Mouse (Mus musculus): ENCODE measurements around the gene Lama2. TPM values are rescaled to one million over a fixed set of nuclear protein-coding genes. Genes with fewer than 3 reads are reported as not detected.

The Lama2 gene
- 1.8 and 1.9 TPM in 2 replicates for polyA plus RNA-seq (2014; fragmentation: Nextera tagmentation; extraction: Ambion mirVana)

GRCm38 (mm10) chr10:27619658-27620057 is at the start of gene Lama2:
Gene Lama2, minus strand, starts transcription at chr10:27619758.
- Histone ChIP-seq H3K4me3 (ENCODE audit: low read depth, low read length) (no peak within 1 kb of the TSS), H3K36me3 (ENCODE audit: control insufficient read depth, insufficient read depth, low read length) (no peaks in the 10 kb centered on the region), H3K9me3 (ENCODE audit: control insufficient read depth, low read length) (no peaks in the 10 kb centered on the region), H3K27me3 (replicated peaks; ENCODE audit: control insufficient read depth, insufficient read depth, low read length) (no peaks in the 10 kb centered on the region), H3K4me1 (replicated peaks; ENCODE audit: control insufficient read depth, insufficient read depth, low read length) (no peaks in the 10 kb centered on the region), H3K4me2 (no peak within 1 kb of the TSS), H3K27ac (ENCODE audit: low read depth, low read length) (no peak within 1 kb of the TSS), H3K9ac (ENCODE audit: low read depth, low read length) (no peak within 1 kb of the TSS)
- ATAC-seq (replicated peaks; ENCODE audit: low FRiP score), result no peak
- no peak for DNase-seq (ENCODE audit: low spot score)
- 88% methylated on average over 3 of the region's 3 CpGs for WGBS

DNA sequence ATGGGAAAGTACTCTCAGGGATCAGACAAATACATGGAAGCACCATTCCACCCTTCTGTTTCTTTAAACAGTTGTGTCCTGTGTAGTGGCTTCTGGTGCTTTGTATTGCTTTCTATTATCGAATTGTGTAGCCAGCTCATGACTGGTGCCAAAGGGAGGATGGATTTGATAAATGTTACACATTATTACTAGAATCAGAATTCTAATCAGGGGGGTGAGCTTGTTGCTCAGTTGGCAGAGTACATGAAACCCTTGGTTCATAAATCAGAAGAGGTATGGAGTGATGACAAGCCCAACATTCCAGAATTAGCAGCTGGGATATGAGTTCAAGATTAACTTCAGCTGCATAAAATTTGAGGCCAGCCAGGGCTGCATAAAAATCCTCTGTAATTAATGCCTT is 44.8 kb upstream of the Lama2 start:
- WGBS, result 77% methylated on average over 1 of the region's 1 CpGs
- ATAC-seq (replicated peaks; ENCODE audit: low FRiP score), result no peak

DNA sequence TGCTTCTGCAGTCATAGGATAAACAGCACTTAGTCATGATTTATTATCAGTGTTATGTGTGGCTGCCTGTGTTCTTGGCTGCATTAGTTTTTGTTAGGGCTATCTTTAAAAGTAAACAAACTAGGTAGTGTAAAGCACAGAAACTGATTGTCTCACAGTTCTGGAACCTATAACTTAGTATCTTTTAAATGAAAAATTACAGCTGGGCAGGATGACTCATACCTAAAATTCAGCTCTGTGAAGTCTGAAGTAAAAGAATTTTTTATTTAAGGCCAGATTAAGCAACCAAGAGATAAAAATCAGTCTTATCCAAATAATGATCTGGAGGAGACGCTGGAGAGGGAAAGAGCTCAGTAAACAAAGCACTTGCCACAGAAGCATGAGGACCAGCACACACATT is 43.8 kb upstream of the Lama2 start:
- Histone ChIP-seq H3K9ac (ENCODE audit: low read depth, low read length) (no peak overlapping the region), H3K36me3 (ENCODE audit: control insufficient read depth, insufficient read depth, low read length) (no peaks in the 10 kb centered on the region), H3K27me3 (replicated peaks; ENCODE audit: control insufficient read depth, insufficient read depth, low read length) (no peaks in the 10 kb centered on the region), H3K27ac (ENCODE audit: low read depth, low read length) (no peak overlapping the region), H3K4me3 (ENCODE audit: low read depth, low read length) (no peak overlapping the region), H3K4me1 (replicated peaks; ENCODE audit: control insufficient read depth, insufficient read depth, low read length) (no peaks in the 10 kb centered on the region), H3K4me2 (no peak overlapping the region), H3K9me3 (ENCODE audit: control insufficient read depth, low read length) (no peaks in the 10 kb centered on the region)
- 42% methylated on average over 1 of the region's 1 CpGs for WGBS
- ATAC-seq (replicated peaks; ENCODE audit: low FRiP score), result no peak
- DNase-seq (ENCODE audit: low spot score), result no peak

More for the DNA sequence above, 44.8 kb upstream of the Lama2 start:
- no peak overlapping the region for H3K27ac ChIP-seq (ENCODE audit: low read depth, low read length)
- no peaks in the 10 kb centered on the region for H3K9me3 ChIP-seq (ENCODE audit: control insufficient read depth, low read length)
- H3K36me3 ChIP-seq (ENCODE audit: control insufficient read depth, insufficient read depth, low read length), result no peaks in the 10 kb centered on the region
- no peaks in the 10 kb centered on the region for H3K4me1 ChIP-seq (replicated peaks; ENCODE audit: control insufficient read depth, insufficient read depth, low read length)
- H3K9ac ChIP-seq (ENCODE audit: low read depth, low read length), result no peak overlapping the region
- no peak overlapping the region for H3K4me3 ChIP-seq (ENCODE audit: low read depth, low read length)
- no peak for DNase-seq (ENCODE audit: low spot score)
- no peaks in the 10 kb centered on the region for H3K27me3 ChIP-seq (replicated peaks; ENCODE audit: control insufficient read depth, insufficient read depth, low read length)
- H3K4me2 ChIP-seq, result no peak overlapping the region

- Histone ChIP-seq H3K27ac (ENCODE audit: low read depth, low read length) (no peak overlapping the region), H3K4me2 (no peak overlapping the region), H3K4me1 (replicated peaks; ENCODE audit: control insufficient read depth, insufficient read depth, low read length) (no peaks in the 10 kb centered on the region), H3K4me3 (ENCODE audit: low read depth, low read length) (no peak overlapping the region), H3K9me3 (ENCODE audit: control insufficient read depth, low read length) (no peaks in the 10 kb centered on the region), H3K27me3 (replicated peaks; ENCODE audit: control insufficient read depth, insufficient read depth, low read length) (no peaks in the 10 kb centered on the region), H3K9ac (ENCODE audit: low read depth, low read length) (no peak overlapping the region), H3K36me3 (ENCODE audit: control insufficient read depth, insufficient read depth, low read length) (no peaks in the 10 kb centered on the region)
- no peak for ATAC-seq (replicated peaks; ENCODE audit: low FRiP score)
- 85% methylated on average over 4 of the region's 4 CpGs for WGBS
- no peak for DNase-seq (ENCODE audit: low spot score)
Observed at GRCm38 (mm10) chr10:27654164-27654563, 34.6 kb upstream of the Lama2 start.

DNA sequence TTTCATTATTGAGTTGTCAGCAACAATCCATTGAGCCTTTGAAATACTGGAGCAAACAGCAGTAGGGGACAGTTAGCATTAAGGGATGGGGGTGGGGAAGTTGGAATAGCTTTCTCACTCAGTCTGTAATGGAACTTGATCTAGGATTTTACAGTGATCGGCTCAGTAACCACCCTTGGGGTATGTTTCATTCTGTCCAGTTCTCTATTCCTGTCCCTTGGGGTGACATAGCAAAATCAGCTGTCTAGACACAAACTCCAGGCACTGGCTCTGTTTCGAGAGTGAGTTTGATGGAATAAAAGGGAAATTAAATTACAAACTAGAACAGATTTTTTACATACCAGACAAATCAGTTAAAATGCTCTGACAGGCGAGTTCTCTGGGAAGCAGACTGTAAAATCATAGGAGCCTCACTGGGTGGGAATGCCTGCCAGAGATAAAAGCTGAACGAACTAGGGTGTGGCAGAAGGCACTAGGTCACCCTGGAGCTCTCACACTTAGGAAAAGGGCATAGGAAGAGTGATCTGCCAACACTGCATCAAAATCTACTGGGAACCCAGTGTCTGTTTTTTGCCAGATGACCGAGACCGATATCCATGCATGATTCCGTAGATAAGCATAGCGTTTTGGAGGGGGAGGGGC is 33.3 kb upstream of the Lama2 start:
- Histone ChIP-seq H3K4me1 (replicated peaks; ENCODE audit: control insufficient read depth, insufficient read depth, low read length) (no peaks in the 10 kb centered on the region), H3K4me3 (ENCODE audit: low read depth, low read length) (no peak overlapping the region), H3K36me3 (ENCODE audit: control insufficient read depth, insufficient read depth, low read length) (no peaks in the 10 kb centered on the region), H3K27me3 (replicated peaks; ENCODE audit: control insufficient read depth, insufficient read depth, low read length) (no peaks in the 10 kb centered on the region), H3K9me3 (ENCODE audit: control insufficient read depth, low read length) (no peaks in the 10 kb centered on the region), H3K9ac (ENCODE audit: low read depth, low read length) (no peak overlapping the region), H3K27ac (ENCODE audit: low read depth, low read length) (no peak overlapping the region), H3K4me2 (no peak overlapping the region)
- ATAC-seq (replicated peaks; ENCODE audit: low FRiP score) (no peak), DNase-seq (ENCODE audit: low spot score) (no peak)
- 62% methylated on average over 8 of the region's 8 CpGs for WGBS

DNA sequence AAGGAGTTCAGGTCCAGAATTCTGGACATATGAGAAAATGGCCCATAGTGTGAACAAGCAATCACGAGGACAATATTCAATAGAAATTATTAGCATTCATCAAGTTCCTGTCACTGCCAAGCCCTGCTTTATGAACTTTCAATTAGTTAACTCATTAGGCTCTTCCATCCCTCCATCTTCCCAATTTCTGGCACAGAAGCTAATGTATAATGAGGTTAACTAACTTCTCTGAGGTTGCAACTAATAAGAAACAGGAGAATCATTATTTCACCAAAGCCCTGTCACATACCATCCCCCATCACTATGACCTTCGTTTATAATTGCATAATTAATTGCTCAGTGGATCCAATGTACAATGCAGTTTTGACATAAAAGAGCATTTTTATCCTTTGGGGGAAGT is 16.2 kb upstream of the Lama2 start:
- Histone ChIP-seq H3K27me3 (replicated peaks; ENCODE audit: control insufficient read depth, insufficient read depth, low read length) (no peaks in the 10 kb centered on the region), H3K36me3 (ENCODE audit: control insufficient read depth, insufficient read depth, low read length) (no peaks in the 10 kb centered on the region), H3K9ac (ENCODE audit: low read depth, low read length) (no peak overlapping the region), H3K4me1 (replicated peaks; ENCODE audit: control insufficient read depth, insufficient read depth, low read length) (no peaks in the 10 kb centered on the region), H3K4me2 (no peak overlapping the region), H3K9me3 (ENCODE audit: control insufficient read depth, low read length) (no peaks in the 10 kb centered on the region), H3K27ac (ENCODE audit: low read depth, low read length) (no peak overlapping the region), H3K4me3 (ENCODE audit: low read depth, low read length) (no peak overlapping the region)
- no peak for ATAC-seq (replicated peaks; ENCODE audit: low FRiP score)
- DNase-seq (ENCODE audit: low spot score), result no peak
- WGBS, result 61% methylated on average over 2 of the region's 2 CpGs

DNA sequence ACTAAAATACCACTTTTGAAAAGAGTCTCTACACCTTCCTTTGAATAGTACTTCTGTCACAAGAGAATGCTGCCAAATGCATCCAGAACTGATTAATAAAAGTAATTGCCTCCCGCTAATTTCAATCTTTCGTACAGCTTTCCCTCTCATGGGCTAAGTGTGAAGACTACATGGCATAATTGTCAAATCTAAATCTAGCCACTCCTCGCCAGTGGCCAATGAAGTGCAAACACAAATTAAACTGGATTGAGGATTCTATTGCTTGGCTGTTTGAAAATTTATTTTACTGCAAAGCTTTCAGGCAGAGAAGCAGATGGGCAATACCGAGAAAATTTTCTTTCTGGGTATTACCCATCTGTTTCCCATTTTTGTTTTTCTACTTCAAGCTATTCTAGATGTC is 11.4 kb upstream of the Lama2 start:
- Histone ChIP-seq H3K9me3 (ENCODE audit: control insufficient read depth, low read length) (no peaks in the 10 kb centered on the region), H3K36me3 (ENCODE audit: control insufficient read depth, insufficient read depth, low read length) (no peaks in the 10 kb centered on the region), H3K9ac (ENCODE audit: low read depth, low read length) (no peak overlapping the region), H3K4me3 (ENCODE audit: low read depth, low read length) (no peak overlapping the region), H3K27me3 (replicated peaks; ENCODE audit: control insufficient read depth, insufficient read depth, low read length) (no peaks in the 10 kb centered on the region), H3K4me1 (replicated peaks; ENCODE audit: control insufficient read depth, insufficient read depth, low read length) (no peaks in the 10 kb centered on the region), H3K4me2 (no peak overlapping the region), H3K27ac (ENCODE audit: low read depth, low read length) (no peak overlapping the region)
- WGBS, result 82% methylated on average over 4 of the region's 4 CpGs
- no peak for DNase-seq (ENCODE audit: low spot score)
- no peak for ATAC-seq (replicated peaks; ENCODE audit: low FRiP score)

DNA sequence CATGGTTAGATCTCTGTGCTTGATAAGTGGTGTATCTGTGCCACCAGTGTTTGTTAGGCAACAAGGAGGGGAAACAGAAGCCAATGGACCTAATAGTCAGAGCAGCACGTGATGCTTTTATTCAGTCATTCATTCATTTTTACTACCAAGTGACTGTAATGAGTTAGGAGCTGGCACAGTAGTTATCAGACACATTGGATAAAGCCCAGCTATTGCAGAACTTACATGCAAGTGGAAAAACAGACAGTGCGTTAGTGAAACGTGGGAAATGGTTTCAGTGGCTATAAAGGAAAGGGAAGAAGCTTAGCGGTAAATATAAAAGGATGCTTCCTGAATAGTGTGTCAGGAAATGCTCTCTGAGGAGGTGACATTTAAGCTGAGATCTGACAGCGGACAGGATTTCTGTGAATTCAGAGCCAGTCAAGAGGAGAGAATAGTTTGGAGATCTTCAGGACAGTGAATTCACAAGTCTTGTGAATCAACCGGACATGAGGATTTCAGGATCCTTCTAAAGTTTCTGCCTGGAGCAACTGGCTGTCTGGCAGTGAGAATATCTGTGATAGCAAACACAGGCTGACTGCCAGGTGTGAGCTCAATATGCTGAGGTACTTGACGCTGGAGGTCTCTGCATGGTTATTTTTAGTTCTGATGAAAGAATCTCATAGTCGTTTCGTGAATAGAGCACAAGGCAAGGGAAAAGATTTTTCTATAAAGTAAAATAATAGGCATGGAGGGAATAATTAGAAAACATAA is 2.3 kb upstream of the Lama2 start:
- Histone ChIP-seq H3K27ac (ENCODE audit: low read depth, low read length) (no peak overlapping the region), H3K36me3 (ENCODE audit: control insufficient read depth, insufficient read depth, low read length) (no peaks in the 10 kb centered on the region), H3K9ac (ENCODE audit: low read depth, low read length) (no peak overlapping the region), H3K4me1 (replicated peaks; ENCODE audit: control insufficient read depth, insufficient read depth, low read length) (no peaks in the 10 kb centered on the region), H3K27me3 (replicated peaks; ENCODE audit: control insufficient read depth, insufficient read depth, low read length) (no peaks in the 10 kb centered on the region), H3K4me2 (no peak overlapping the region), H3K9me3 (ENCODE audit: control insufficient read depth, low read length) (no peaks in the 10 kb centered on the region), H3K4me3 (ENCODE audit: low read depth, low read length) (no peak overlapping the region)
- no peak for DNase-seq (ENCODE audit: low spot score)
- ATAC-seq (replicated peaks; ENCODE audit: low FRiP score), result no peak
- 66% methylated on average over 9 of the region's 9 CpGs for WGBS

DNA sequence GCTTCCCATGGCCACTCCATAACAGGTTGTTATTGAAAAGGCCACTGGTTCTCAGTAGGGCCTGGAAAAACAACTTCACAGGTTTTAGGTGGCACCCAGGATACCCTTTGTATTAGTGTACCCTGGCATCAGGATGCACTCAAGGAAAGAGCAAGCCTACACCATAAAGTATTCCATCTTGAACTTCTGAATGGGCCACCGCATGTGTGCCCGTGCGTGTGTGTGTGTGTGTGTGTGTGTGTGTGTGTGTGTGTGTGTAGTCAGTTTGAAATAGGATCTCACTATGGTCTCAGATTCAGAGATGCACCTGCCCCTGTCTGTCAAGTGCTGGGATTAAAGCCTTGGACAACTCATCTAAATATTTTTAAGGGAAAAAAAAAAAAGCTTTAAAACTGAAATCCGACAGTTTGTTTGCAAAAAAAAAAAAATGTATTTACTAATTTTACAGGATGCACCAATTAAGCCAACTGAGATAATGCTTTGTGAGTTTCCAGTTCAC is 2.0 kb downstream of the Lama2 start:
- H3K4me3 ChIP-seq (ENCODE audit: low read depth, low read length), result no peak overlapping the region
- H3K27ac ChIP-seq (ENCODE audit: low read depth, low read length), result no peak overlapping the region
- H3K9me3 ChIP-seq (ENCODE audit: control insufficient read depth, low read length), result no peaks in the 10 kb centered on the region
- WGBS, result 86% methylated on average over 4 of the region's 4 CpGs
- no peak for DNase-seq (ENCODE audit: low spot score)
- no peak for ATAC-seq (replicated peaks; ENCODE audit: low FRiP score)
- H3K9ac ChIP-seq (ENCODE audit: low read depth, low read length), result no peak overlapping the region
- no peaks in the 10 kb centered on the region for H3K4me1 ChIP-seq (replicated peaks; ENCODE audit: control insufficient read depth, insufficient read depth, low read length)
- no peaks in the 10 kb centered on the region for H3K36me3 ChIP-seq (ENCODE audit: control insufficient read depth, insufficient read depth, low read length)
- no peak overlapping the region for H3K4me2 ChIP-seq
- H3K27me3 ChIP-seq (replicated peaks; ENCODE audit: control insufficient read depth, insufficient read depth, low read length), result no peaks in the 10 kb centered on the region
